Mouse (Mus musculus): Measurements from ENCODE around the gene Gli3.

Gli3 gene

GRCm38 (mm10) chr13:15498338-15498737 lies 35.3 kb downstream of the Gli3 start:
- DNase-seq, result no peak

- peak; percentile 44 for DNase-seq
These were observed 47.9 kb downstream of the Gli3 start for GRCm38 (mm10) chr13:15510925-15511324.

- no peak for DNase-seq
These were observed 50.1 kb downstream of the Gli3 start for GRCm38 (mm10) chr13:15513114-15513513.

- no peak for DNase-seq
These were observed 51.0 kb downstream of the Gli3 start for GRCm38 (mm10) chr13:15514082-15514481.

- no peak for DNase-seq
These were observed 54.2 kb downstream of the Gli3 start for GRCm38 (mm10) chr13:15517048-15517760.

- no peak for DNase-seq
These were observed 57.3 kb downstream of the Gli3 start for GRCm38 (mm10) chr13:15520353-15520752.

GRCm38 (mm10) chr13:15522153-15522552 lies 59.1 kb downstream of the Gli3 start:
- no peak for DNase-seq

GRCm38 (mm10) chr13:15524208-15524607 lies 61.2 kb downstream of the Gli3 start:
- peak; percentile 58 for DNase-seq

- no peak for DNase-seq
These were observed 63.7 kb downstream of the Gli3 start for GRCm38 (mm10) chr13:15526691-15527090.

- no peak for DNase-seq
These were observed 68.5 kb downstream of the Gli3 start for GRCm38 (mm10) chr13:15531568-15531967.

- no peak for DNase-seq
These were observed 74.2 kb downstream of the Gli3 start for GRCm38 (mm10) chr13:15537206-15537605.

GRCm38 (mm10) chr13:15537611-15538010 lies 74.6 kb downstream of the Gli3 start:
- no peak for DNase-seq

- no peak for DNase-seq
These were observed 75.4 kb downstream of the Gli3 start for GRCm38 (mm10) chr13:15538389-15538788.

GRCm38 (mm10) chr13:15542053-15542452 lies 79.0 kb downstream of the Gli3 start:
- DNase-seq, result peak; percentile 58

- DNase-seq, result no peak
These were observed 80.3 kb downstream of the Gli3 start for GRCm38 (mm10) chr13:15543169-15543887.

GRCm38 (mm10) chr13:15543888-15544640 lies 81.0 kb downstream of the Gli3 start:
- DNase-seq, result peak; percentile 92

GRCm38 (mm10) chr13:15545346-15545896 lies 82.4 kb downstream of the Gli3 start:
- DNase-seq, result no peak

GRCm38 (mm10) chr13:15546258-15546657 lies 83.2 kb downstream of the Gli3 start:
- no peak for DNase-seq

- peak; percentile 63 for DNase-seq
These were observed 86.4 kb downstream of the Gli3 start for GRCm38 (mm10) chr13:15549466-15549865.

GRCm38 (mm10) chr13:15550027-15550602 lies 87.1 kb downstream of the Gli3 start:
- peak; percentile 96 for DNase-seq

- DNase-seq, result peak; percentile 79
These were observed 87.7 kb downstream of the Gli3 start for GRCm38 (mm10) chr13:15550731-15551130.

GRCm38 (mm10) chr13:15552009-15552408 lies 89.0 kb downstream of the Gli3 start:
- DNase-seq, result no peak

GRCm38 (mm10) chr13:15556646-15557098 lies 93.6 kb downstream of the Gli3 start:
- peak; percentile 74 for DNase-seq
